Mouse (Mus musculus) liver, adult 2 months (tissue): ENCODE measurements around the gene Olfr922.

Source experiments
- CTCF ChIP-seq: fragments of 200-500 bp; IDR thresholded peaks from 2 replicates; pipeline ENCODE4 v1.5.1; 2011; ENCODE audit warnings: low read depth, low read length, control low read depth
- POLR2A ChIP-seq: fragments of 200-500 bp; IDR thresholded peaks from 2 replicates; pipeline ENCODE4 v1.6.1; 2011; ENCODE audit warnings: low read length, control low read depth; ENCODE audit not compliant: insufficient read depth; ENCODE audit errors: extremely low read depth

DNA sequence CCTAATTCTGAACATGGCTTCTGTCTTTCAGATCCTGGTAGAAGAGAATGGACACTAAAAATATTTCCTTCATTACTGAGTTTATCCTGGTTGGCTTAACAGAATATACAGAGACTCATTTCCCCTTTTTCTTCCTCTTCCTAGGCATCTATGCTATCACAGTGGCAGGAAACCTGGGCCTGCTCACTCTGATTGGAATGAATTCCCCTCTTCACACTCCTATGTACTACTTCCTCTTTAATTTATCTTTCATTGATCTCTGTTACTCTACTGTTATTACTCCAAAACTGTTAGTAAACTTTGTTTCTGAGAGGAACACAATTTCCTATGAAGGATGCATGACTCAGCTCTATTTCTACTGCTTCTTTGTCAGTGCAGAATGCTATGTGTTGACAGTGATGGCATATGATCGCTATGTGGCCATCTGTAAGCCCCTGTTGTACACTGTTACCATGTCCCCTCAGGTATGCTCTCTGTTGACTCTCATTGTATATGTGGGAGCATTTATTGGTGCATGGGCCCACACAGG, 1.1 kb downstream of the Olfr922 start:
- TF ChIP-seq POLR2A (no peak), CTCF (no peak)
